8 mouse cellular contexts compared by ENCODE assay signal in genomic region chr7:127233765-127234164, GRCm38 (mm10). TPM values are rescaled to one million over a fixed set of nuclear protein-coding genes. Genes with fewer than 3 reads are reported as not detected.
DNase-seq lines count a peak whose midpoint lies in the region; ATAC-seq and TF ChIP-seq lines count a peak whose summit lies in the region.

No protein-coding gene starts in this region.

- no peak for ATAC-seq in erythroblast, adult 5-6 weeks (replicated peaks; ENCODE audit: low FRiP score, poor library complexity, severe bottlenecking)
- no peak for ATAC-seq in liver, embryonic 14.5 days (ENCODE audit: insufficient read depth)

- H3K4me2 ChIP-seq in liver, embryonic 14.5 days (ENCODE audit: low read depth) = peak overlapping the region; percentile 85

- no peak for DNase-seq in testis, postnatal 14 days (ENCODE audit: low spot score)
- no peak for DNase-seq in liver, embryonic 14.5 days (ENCODE audit: low read depth in 3 of 3, low spot score in 3 of 3)
- no peak for DNase-seq in B cell, adult 2 months
- no peak for DNase-seq in right cerebral cortex, postnatal 10 days (ENCODE audit: low spot score in 2 of 2)
- DNase-seq in ovary, postnatal 36 days (ENCODE audit: low spot score) = no peak

- TF ChIP-seq EP300 in liver, embryonic 14.5 days (IDR thresholded peaks at IDR 0.05; ENCODE audit: low read depth) = no peak

- 1% methylated on average over 9 of the region's 9 CpGs for WGBS in liver, embryonic 14.5 days (ENCODE audit: insufficient replicate concordance)

- TF ChIP-seq CTCF in testis, adult 2 months (IDR thresholded peaks at IDR 0.05; ENCODE audit: control insufficient read depth, insufficient read depth, insufficient replicate concordance, low read depth, low read length) = no peak
- no peak for TF ChIP-seq CTCF in liver, embryonic 14.5 days (IDR thresholded peaks at IDR 0.05; ENCODE audit: low read depth)

- no peak for TF ChIP-seq POLR2A in testis, adult 2 months (IDR thresholded peaks at IDR 0.05; ENCODE audit: control insufficient read depth, low read depth, low read length)

- peaks cover 62% of the 10 kb centered on the region for H3K36me3 ChIP-seq in erythroblast, embryonic 14.5 days (ENCODE audit: control insufficient read depth)
- H3K36me3 ChIP-seq in testis, adult 2 months (ENCODE audit: control insufficient read depth, insufficient read depth, low read length) = no peaks in the 10 kb centered on the region
- H3K36me3 ChIP-seq in liver, embryonic 14.5 days (replicated peaks; ENCODE audit: control insufficient read depth, insufficient read depth, low read depth) = peaks cover 17% of the 10 kb centered on the region

- H3K27me3 ChIP-seq in erythroblast, embryonic 14.5 days (ENCODE audit: control insufficient read depth) = no peaks in the 10 kb centered on the region
- no peaks in the 10 kb centered on the region for H3K27me3 ChIP-seq in testis, adult 2 months (ENCODE audit: control insufficient read depth, insufficient read depth, low read length)
- no peaks in the 10 kb centered on the region for H3K27me3 ChIP-seq in liver, embryonic 14.5 days (ENCODE audit: control insufficient read depth, insufficient read depth, low read length)

- H3K9ac ChIP-seq in liver, embryonic 14.5 days (replicated peaks) = peak overlapping the region; percentile 92

- peak overlapping the region; percentile 95 for H3K4me3 ChIP-seq in erythroblast, embryonic 14.5 days (replicated peaks)
- H3K4me3 ChIP-seq in testis, adult 2 months (ENCODE audit: control insufficient read depth, low read depth, low read length) = peak overlapping the region; percentile 92
- peak overlapping the region; percentile 91 to 92 for H3K4me3 ChIP-seq in liver, embryonic 14.5 days (ENCODE audit: insufficient read depth in 1 of 2, low read depth in 2 of 2, low read length in 2 of 2)

- peaks cover 63% of the 10 kb centered on the region for H3K4me1 ChIP-seq in erythroblast, embryonic 14.5 days (ENCODE audit: control insufficient read depth)
- peaks cover 4% of the 10 kb centered on the region for H3K4me1 ChIP-seq in testis, adult 2 months (ENCODE audit: control insufficient read depth, insufficient read depth, low read length)
- H3K4me1 ChIP-seq in liver, embryonic 14.5 days (replicated peaks; ENCODE audit: control insufficient read depth in 2 of 2, insufficient read depth in 2 of 2, low read length in 1 of 2) = peaks cover 9 to 12% of the 10 kb centered on the region in 2 experiments

- H3K27ac ChIP-seq in testis, adult 2 months (ENCODE audit: control insufficient read depth, insufficient read depth, low read depth, low read length) = no peak overlapping the region
- peak overlapping the region; percentile 85 for H3K27ac ChIP-seq in liver, embryonic 14.5 days

- H3K9me3 ChIP-seq in erythroblast, embryonic 14.5 days (ENCODE audit: control insufficient read depth, low read length) = peaks cover 14% of the 10 kb centered on the region
- H3K9me3 ChIP-seq in liver, embryonic 14.5 days (ENCODE audit: control insufficient read depth, low read length) = no peaks in the 10 kb centered on the region

RNA-seq across cellular contexts. Expression of gene Sept1, which starts 0.8 kb away (rescaled TPM):
- 26.0 and 36.2 TPM in 2 replicates for polyA plus RNA-seq in erythroblast, embryonic 14.5 days (2012)
- 189 and 204 TPM in 2 replicates for total RNA-seq in erythroblast, adult 5-6 weeks (2015; ENCODE audit: low replicate concordance)
- 179 and 191 TPM in 2 replicates for total RNA-seq in erythroblast, adult 5-6 weeks (2017; ENCODE audit: low replicate concordance)
- 2.8 and 3.2 TPM in 2 replicates for polyA plus RNA-seq in testis, adult 2 months (2012; rRNA removed)
- 10.3 and 16.1 TPM in 2 replicates for polyA plus RNA-seq in liver, embryonic 14.5 days (2012; rRNA removed)
- polyA plus RNA-seq in liver, embryonic 14.5 days (2014; fragmentation: Nextera tagmentation; extraction: Ambion mirVana) = 7.0 TPM in 2 replicates

RNA-seq across cellular contexts. Expression of gene Zfp553, which starts 0.9 kb away (rescaled TPM):
- 0.26 and 0.33 TPM in 2 replicates for polyA plus RNA-seq in erythroblast, embryonic 14.5 days (2012)
- 1.5 and 5.2 TPM in 2 replicates for total RNA-seq in erythroblast, adult 5-6 weeks (2015; ENCODE audit: low replicate concordance)
- total RNA-seq in erythroblast, adult 5-6 weeks (2017; ENCODE audit: low replicate concordance) = 2.0 and 3.2 TPM in 2 replicates
- polyA plus RNA-seq in testis, adult 2 months (2012; rRNA removed) = 3.4 and 3.7 TPM in 2 replicates
- 3.3 and 3.4 TPM in 2 replicates for polyA plus RNA-seq in liver, embryonic 14.5 days (2012; rRNA removed)
- polyA plus RNA-seq in liver, embryonic 14.5 days (2014; fragmentation: Nextera tagmentation; extraction: Ambion mirVana) = 2.4 and 2.8 TPM in 2 replicates

RNA-seq across cellular contexts. Expression of gene Zfp771, which starts 10.3 kb away (rescaled TPM):
- polyA plus RNA-seq in erythroblast, embryonic 14.5 days (2012) = 4.0 and 4.8 TPM in 2 replicates
- 1.7 TPM in 1 of 2 replicates, not detected in the other for total RNA-seq in erythroblast, adult 5-6 weeks (2015; ENCODE audit: low replicate concordance)
- 0.70 TPM in 1 of 2 replicates, not detected in the other for total RNA-seq in erythroblast, adult 5-6 weeks (2017; ENCODE audit: low replicate concordance)
- 41.0 and 48.4 TPM in 2 replicates for polyA plus RNA-seq in testis, adult 2 months (2012; rRNA removed)
- 19.6 and 21.6 TPM in 2 replicates for polyA plus RNA-seq in liver, embryonic 14.5 days (2012; rRNA removed)
- 11.0 TPM in 2 replicates for polyA plus RNA-seq in liver, embryonic 14.5 days (2014; fragmentation: Nextera tagmentation; extraction: Ambion mirVana)

RNA-seq across cellular contexts. Expression of gene Mylpf, which starts 25.1 kb away (rescaled TPM):
- 2.0 and 3.5 TPM in 2 replicates for polyA plus RNA-seq in erythroblast, embryonic 14.5 days (2012)
- total RNA-seq in erythroblast, adult 5-6 weeks (2015; ENCODE audit: low replicate concordance) = 6.5 and 9.8 TPM in 2 replicates
- 16.2 and 61.5 TPM in 2 replicates for total RNA-seq in erythroblast, adult 5-6 weeks (2017; ENCODE audit: low replicate concordance)
- polyA plus RNA-seq in testis, adult 2 months (2012; rRNA removed) = 1.3 and 1.4 TPM in 2 replicates
- 10.6 and 15.6 TPM in 2 replicates for polyA plus RNA-seq in liver, embryonic 14.5 days (2012; rRNA removed)
- 31.0 and 31.1 TPM in 2 replicates for polyA plus RNA-seq in liver, embryonic 14.5 days (2014; fragmentation: Nextera tagmentation; extraction: Ambion mirVana)

RNA-seq across cellular contexts. Expression of gene Tbc1d10b, which starts 25.5 kb away (rescaled TPM):
- 9.3 and 10.4 TPM in 2 replicates for polyA plus RNA-seq in erythroblast, embryonic 14.5 days (2012)
- 8.1 and 23.0 TPM in 2 replicates for total RNA-seq in erythroblast, adult 5-6 weeks (2015; ENCODE audit: low replicate concordance)
- 77.5 and 122 TPM in 2 replicates for total RNA-seq in erythroblast, adult 5-6 weeks (2017; ENCODE audit: low replicate concordance)
- 5.1 and 6.3 TPM in 2 replicates for polyA plus RNA-seq in testis, adult 2 months (2012; rRNA removed)
- 12.8 and 15.5 TPM in 2 replicates for polyA plus RNA-seq in liver, embryonic 14.5 days (2012; rRNA removed)
- polyA plus RNA-seq in liver, embryonic 14.5 days (2014; fragmentation: Nextera tagmentation; extraction: Ambion mirVana) = 10.9 and 13.2 TPM in 2 replicates
